Mouse (Mus musculus) liver, embryonic 14.5 days (tissue): Measurements from ENCODE around the gene Klrb1. TPM values are rescaled to one million over a fixed set of nuclear protein-coding genes. Genes with fewer than 3 reads are reported as not detected.
"Not testable (repeated sequence)": the region's sequence is repeated elsewhere in the genome, so short reads cannot be mapped to it uniquely, and the experiment has no call there.

Experiments used
- ATAC-seq: fragments of 200-750 bp; cut with Nextera tagmentation; 2 replicates; pipeline ENCODE4 v1.8.0; 2017; ENCODE audit warnings: moderate number of reproducible peaks, mild to moderate bottlenecking, moderate library complexity; ENCODE audit not compliant: insufficient read depth
- DNase-seq, 3 experiments: peaks; one replicate each; pipeline ENCODE4 v3.0.0-alpha.2; 2012 to 2013; ENCODE audit warnings: low read depth in 3 of 3, low spot score in 3 of 3
- H3K27ac ChIP-seq: fragments of 300-500 bp; sonication (generic); 2 replicates; pipeline ENCODE4 v1.5.1; 2014; ENCODE audit warnings: moderate library complexity, mild to moderate bottlenecking, control low read depth, inconsistent platforms
- H3K27me3 ChIP-seq: fragments of 300-500 bp; sonication (generic); 2 replicates; pipeline ENCODE4 v1.6.1; 2014; ENCODE audit warnings: mild to moderate bottlenecking, low read length, moderate library complexity; ENCODE audit not compliant: control insufficient read depth, insufficient read depth
- H3K36me3 ChIP-seq: fragments of 300-500 bp; sonication (generic); replicated peaks from 2 replicates; pipeline ENCODE4 v1.6.1; 2014; ENCODE audit warnings: low read depth; ENCODE audit not compliant: control insufficient read depth, insufficient read depth
- H3K4me1 ChIP-seq, 2 experiments: fragments of 200-500 bp in 1 of 2; fragments of 300-500 bp in 1 of 2; sonication (generic) in 1 of 2; replicated peaks; 2 replicates each; pipeline ENCODE4 v1.6.1; 2012 to 2014; ENCODE audit warnings: antibody characterized with exemption in 1 of 2, inconsistent platforms in 1 of 2, low read length in 1 of 2; ENCODE audit not compliant: control insufficient read depth in 2 of 2, insufficient read depth in 2 of 2
- H3K4me2 ChIP-seq: fragments of 300-500 bp; sonication (generic); 2 replicates; pipeline ENCODE4 v1.6.1; 2014; ENCODE audit warnings: low read depth, mild to moderate bottlenecking, control low read depth, moderate library complexity
- H3K4me3 ChIP-seq, 2 experiments: fragments of 200-500 bp in 1 of 2; fragments of 300-500 bp in 1 of 2; sonication (generic) in 1 of 2; 2 replicates each; pipeline ENCODE4 v1.5.1; 2012 to 2014; ENCODE audit warnings: low read depth in 2 of 2, low read length in 2 of 2, mild to moderate bottlenecking in 2 of 2, control low read depth in 1 of 2, inconsistent platforms in 1 of 2, moderate library complexity in 1 of 2; ENCODE audit not compliant: insufficient read depth in 1 of 2
- H3K9ac ChIP-seq: fragments of 300-500 bp; sonication (generic); replicated peaks from 2 replicates; pipeline ENCODE4 v1.6.1; 2014; ENCODE audit warnings: mild to moderate bottlenecking, control low read depth, moderate library complexity
- H3K9me3 ChIP-seq: fragments of 300-500 bp; sonication (generic); 2 replicates; pipeline ENCODE4 v1.6.1; 2016; ENCODE audit warnings: low read length, mixed read lengths; ENCODE audit not compliant: control insufficient read depth
- CTCF ChIP-seq: IDR thresholded peaks from 2 replicates; pipeline ENCODE4 v1.5.1; 2016; ENCODE audit warnings: antibody characterized with exemption, low read depth, control low read depth
- EP300 ChIP-seq: IDR thresholded peaks from 2 replicates; pipeline ENCODE4 v1.6.1; 2016; ENCODE audit warnings: antibody characterized with exemption, low read depth
- WGBS: fragments of 180-500 bp; shearing (Covaris S2); extraction: QIAGEN DNeasy Blood & Tissue Kit; methylation state at CpG from one replicate; pipeline ENCODE4 v1.1.7; 2014; ENCODE audit not compliant: insufficient replicate concordance; 5-methylcytosine and 5-hydroxymethylcytosine counted together
- polyA plus RNA-seq, 2 experiments: library from polyadenylated mRNA; depleted of rRNA in 1 of 2; stranded (reverse) in 1 of 2; unstranded in 1 of 2; fragments of >200 nt; fragmentation: Nextera tagmentation in 1 of 2; extraction: Ambion mirVana in 1 of 2; gene quantifications; 2 replicates each; pipeline versions ENCODE4 v1.2.1 to v1.2.3; 2012 to 2014

Klrb1 gene
- polyA plus RNA-seq, 2 experiments, result not detected

GRCm38 (mm10) chr6:128760416-128761143 lies 37.7 kb upstream of the Klrb1 start:
- H3K36me3 ChIP-seq, H3K4me1 ChIP-seq, H3K27me3 ChIP-seq, H3K9me3 ChIP-seq: not testable (repeated sequence)
- H3K9ac ChIP-seq, result peak overlapping the region; percentile 72
- H3K4me3 ChIP-seq, result peak overlapping the region; percentile 70 to 90
- peak; percentile 68 for ATAC-seq
- under 1% methylated on average over 44 of the region's 44 CpGs for WGBS
- peak; percentile 92 for TF ChIP-seq CTCF
- peak; percentile 57 to 66 (median 65) for DNase-seq
- peak overlapping the region; percentile 23; the same call in 1 of the 2 replicates for H3K27ac ChIP-seq
- H3K4me2 ChIP-seq, result peak overlapping the region; percentile 62

GRCm38 (mm10) chr6:128760016-128760415 lies 37.2 kb upstream of the Klrb1 start:
- peak overlapping the region; percentile 70 to 76 for H3K4me3 ChIP-seq
- not testable (repeated sequence) for H3K36me3 ChIP-seq, H3K4me1 ChIP-seq, H3K9me3 ChIP-seq, H3K27me3 ChIP-seq
- H3K27ac ChIP-seq, result peak overlapping the region; percentile 23; the same call in 1 of the 2 replicates
- 0% methylated on average over 22 of the region's 22 CpGs for WGBS
- H3K4me2 ChIP-seq, result peak overlapping the region; percentile 62
- peak overlapping the region; percentile 72 for H3K9ac ChIP-seq
- DNase-seq (peak; percentile 58 to 73 (median 64)), ATAC-seq (peak; percentile 42)

GRCm38 (mm10) chr6:128759221-128759950 lies 36.5 kb upstream of the Klrb1 start:
- no peak overlapping the region for H3K9ac ChIP-seq
- no peaks in the 10 kb centered on the region for H3K9me3 ChIP-seq
- no peak overlapping the region for H3K27ac ChIP-seq
- WGBS, result 73% methylated on average over 5 of the region's 5 CpGs
- DNase-seq (no peak), ATAC-seq (no peak)
- no peak overlapping the region for H3K4me3 ChIP-seq
- TF ChIP-seq CTCF (no peak), EP300 (no peak)
- H3K36me3 ChIP-seq, result no peaks in the 10 kb centered on the region
- H3K27me3 ChIP-seq, result no peaks in the 10 kb centered on the region
- H3K4me1 ChIP-seq, result peaks cover 0 to 9% of the 10 kb centered on the region in 2 experiments; a peak in 1 of 4 replicates
- H3K4me2 ChIP-seq, result peak overlapping the region; percentile 9

GRCm38 (mm10) chr6:128755402-128755763 lies 32.5 kb upstream of the Klrb1 start:
- DNase-seq, result not testable (repeated sequence)

GRCm38 (mm10) chr6:128754748-128755401 lies 32.0 kb upstream of the Klrb1 start:
- not testable (repeated sequence) for H3K4me3 ChIP-seq, H3K9me3 ChIP-seq, H3K4me1 ChIP-seq, H3K9ac ChIP-seq, H3K27ac ChIP-seq, H3K4me2 ChIP-seq, DNase-seq, H3K27me3 ChIP-seq, H3K36me3 ChIP-seq
- ATAC-seq, result peak; percentile 49
- WGBS, result 56% methylated on average over 12 of the region's 12 CpGs

More at GRCm38 (mm10) chr6:128755402-128755763, 32.5 kb upstream of the Klrb1 start:
- not testable (repeated sequence) for H3K9me3 ChIP-seq, H3K36me3 ChIP-seq, H3K4me2 ChIP-seq, H3K27ac ChIP-seq, H3K9ac ChIP-seq, H3K4me3 ChIP-seq, H3K27me3 ChIP-seq, H3K4me1 ChIP-seq
- 30% methylated on average over 4 of the region's 4 CpGs for WGBS
- 0 out of 2 replicates have a peak, but pooled peaks have one; percentile 4 for ATAC-seq

GRCm38 (mm10) chr6:128754265-128754664 lies 31.4 kb upstream of the Klrb1 start:
- not testable (repeated sequence) for H3K4me3 ChIP-seq, H3K27ac ChIP-seq, H3K27me3 ChIP-seq, H3K9me3 ChIP-seq, H3K4me2 ChIP-seq, H3K4me1 ChIP-seq, DNase-seq, H3K9ac ChIP-seq, H3K36me3 ChIP-seq
- 15% methylated on average over 10 of the region's 10 CpGs for WGBS
- peak; percentile 50 for ATAC-seq
